Mouse (Mus musculus) E14TG2a.4 (cell line): ENCODE results near the gene Tmco3.

Source experiments
- H3K27me3 ChIP-seq: 2 replicates; pipeline ENCODE4 v1.6.1; 2014; ENCODE audit warnings: low read length, control low read depth; ENCODE audit not compliant: insufficient read depth
- H3K36me3 ChIP-seq: 2 replicates; pipeline ENCODE4 v1.6.1; 2014; ENCODE audit warnings: low read length, control low read depth; ENCODE audit not compliant: insufficient read depth
- H3K4me1 ChIP-seq: replicated peaks from 2 replicates; pipeline ENCODE4 v1.6.1; 2014; ENCODE audit warnings: low read depth, low read length, control low read depth
- H3K4me3 ChIP-seq: replicated peaks from 2 replicates; pipeline ENCODE4 v1.5.1; 2014; ENCODE audit warnings: mild to moderate bottlenecking, low read length
- H3K9me3 ChIP-seq: 2 replicates; pipeline ENCODE4 v1.6.1; 2014; ENCODE audit warnings: low read length, control low read depth
- CTCF ChIP-seq: conservative IDR thresholded peaks from 2 replicates; pipeline ENCODE4 v1.5.1; 2014; ENCODE audit warnings: low read length
- NANOG ChIP-seq: IDR thresholded peaks from 2 replicates; pipeline ENCODE4 v1.6.1; 2014; ENCODE audit warnings: borderline replicate concordance, low read length, mixed read lengths
- POU5F1 ChIP-seq: IDR thresholded peaks from 2 replicates; pipeline ENCODE4 v1.6.1; 2014; ENCODE audit warnings: low read length, borderline replicate concordance

Tmco3 gene

GRCm38 (mm10) chr8:13342340-13342739, 54.4 kb downstream of the Tmco3 start:
- Histone ChIP-seq H3K36me3 (peaks cover 74% of the 10 kb centered on the region), H3K27me3 (peaks cover 8% of the 10 kb centered on the region), H3K4me1 (peaks cover 75% of the 10 kb centered on the region), H3K9me3 (no peaks in the 10 kb centered on the region), H3K4me3 (no peak overlapping the region)
- no peak for TF ChIP-seq CTCF
- TF ChIP-seq POU5F1, result no peak
- TF ChIP-seq NANOG, result no peak

- Histone ChIP-seq H3K36me3 (peaks cover 82% of the 10 kb centered on the region), H3K27me3 (peaks cover under 1% of the 10 kb centered on the region; the same call in 1 of the 2 replicates), H3K9me3 (no peaks in the 10 kb centered on the region), H3K4me1 (peaks cover 67% of the 10 kb centered on the region), H3K4me3 (no peak overlapping the region)
- TF ChIP-seq NANOG, result no peak
- no peak for TF ChIP-seq POU5F1
- no peak for TF ChIP-seq CTCF
These were observed 55.1 kb downstream of the Tmco3 start for GRCm38 (mm10) chr8:13343134-13343533.

GRCm38 (mm10) chr8:13350052-13350451, 62.1 kb downstream of the Tmco3 start:
- H3K36me3 ChIP-seq, result peaks cover 100% of the 10 kb centered on the region
- H3K4me3 ChIP-seq, result no peak overlapping the region
- peaks cover 63% of the 10 kb centered on the region for H3K4me1 ChIP-seq
- TF ChIP-seq POU5F1 (no peak), NANOG (no peak), CTCF (no peak)
- H3K9me3 ChIP-seq, result no peaks in the 10 kb centered on the region
- no peaks in the 10 kb centered on the region for H3K27me3 ChIP-seq

- H3K4me3 ChIP-seq, result no peak overlapping the region
- H3K9me3 ChIP-seq, result no peaks in the 10 kb centered on the region
- H3K27me3 ChIP-seq, result no peaks in the 10 kb centered on the region
- no peak for TF ChIP-seq POU5F1
- TF ChIP-seq CTCF, result no peak
- no peak for TF ChIP-seq NANOG
- peaks cover 100% of the 10 kb centered on the region for H3K36me3 ChIP-seq
- H3K4me1 ChIP-seq, result peaks cover 64% of the 10 kb centered on the region
These were observed 63.6 kb downstream of the Tmco3 start for GRCm38 (mm10) chr8:13351593-13351992.

GRCm38 (mm10) chr8:13352601-13353000, 64.6 kb downstream of the Tmco3 start:
- Histone ChIP-seq H3K27me3 (no peaks in the 10 kb centered on the region), H3K36me3 (peaks cover 100% of the 10 kb centered on the region), H3K9me3 (no peaks in the 10 kb centered on the region), H3K4me1 (peaks cover 65% of the 10 kb centered on the region), H3K4me3 (no peak overlapping the region)
- TF ChIP-seq CTCF (no peak), POU5F1 (no peak), NANOG (no peak)

GRCm38 (mm10) chr8:13353155-13353833, 65.3 kb downstream of the Tmco3 start:
- H3K36me3 ChIP-seq, result peaks cover 100% of the 10 kb centered on the region
- H3K4me3 ChIP-seq, result no peak overlapping the region
- H3K9me3 ChIP-seq, result no peaks in the 10 kb centered on the region
- TF ChIP-seq CTCF (no peak), POU5F1 (no peak), NANOG (no peak)
- no peaks in the 10 kb centered on the region for H3K27me3 ChIP-seq
- peaks cover 70% of the 10 kb centered on the region for H3K4me1 ChIP-seq

GRCm38 (mm10) chr8:13353883-13354282, 65.9 kb downstream of the Tmco3 start:
- TF ChIP-seq CTCF (no peak), NANOG (no peak), POU5F1 (no peak)
- H3K4me1 ChIP-seq, result peaks cover 76% of the 10 kb centered on the region
- H3K36me3 ChIP-seq, result peaks cover 100% of the 10 kb centered on the region
- no peaks in the 10 kb centered on the region for H3K27me3 ChIP-seq
- H3K9me3 ChIP-seq, result no peaks in the 10 kb centered on the region
- no peak overlapping the region for H3K4me3 ChIP-seq

GRCm38 (mm10) chr8:13356221-13356620, 68.2 kb downstream of the Tmco3 start:
- peaks cover 81% of the 10 kb centered on the region for H3K4me1 ChIP-seq
- no peaks in the 10 kb centered on the region for H3K9me3 ChIP-seq
- TF ChIP-seq NANOG (no peak), CTCF (no peak), POU5F1 (no peak)
- H3K27me3 ChIP-seq, result no peaks in the 10 kb centered on the region
- peaks cover 100% of the 10 kb centered on the region for H3K36me3 ChIP-seq
- no peak overlapping the region for H3K4me3 ChIP-seq

- H3K4me1 ChIP-seq, result peaks cover 84% of the 10 kb centered on the region
- no peaks in the 10 kb centered on the region for H3K9me3 ChIP-seq
- TF ChIP-seq CTCF, result no peak
- TF ChIP-seq POU5F1, result no peak
- no peak for TF ChIP-seq NANOG
- H3K36me3 ChIP-seq, result peaks cover 100% of the 10 kb centered on the region
- H3K27me3 ChIP-seq, result no peaks in the 10 kb centered on the region
- no peak overlapping the region for H3K4me3 ChIP-seq
These were observed 68.7 kb downstream of the Tmco3 start for GRCm38 (mm10) chr8:13356681-13357080.
